In genomic region chr8:9404651-9405050, GRCm38 (mm10) we compare ENCODE assay signal across 35 mouse cellular contexts.
"Had no signal": no experiment of that assay in that cellular context is flagged by ENCODE, and none has a peak within 500 bp of the region (broad histone marks: within the 10 kb centered on the region; RNA-seq: fewer than 3 reads in every experiment).

No protein-coding gene starts in this region.

- H3K9me3 ChIP-seq: heart, embryonic 10.5 days; heart, embryonic 12.5 days; heart, embryonic 13.5 days; heart, embryonic 15.5 days; hindbrain, embryonic 10.5 days; hindbrain, embryonic 12.5 days; hindbrain, embryonic 13.5 days; hindbrain, embryonic 15.5 days; intestine, embryonic 15.5 days; kidney, embryonic 15.5 days had no signal

- H3K36me3 ChIP-seq: heart, embryonic 10.5 days; heart, embryonic 12.5 days; heart, embryonic 13.5 days; heart, embryonic 15.5 days; hindbrain, embryonic 10.5 days; hindbrain, embryonic 12.5 days; hindbrain, embryonic 13.5 days; hindbrain, embryonic 15.5 days; intestine, embryonic 15.5 days; kidney, embryonic 15.5 days had no signal

- DNase-seq: heart, postnatal 10 days; heart, postnatal 14 days; heart, postnatal 36 days; heart, postnatal 4 days; kidney, adult 11 months; kidney, adult 18-20 months; kidney, adult 2 months; kidney, adult 8-10 months; kidney, adult 9 months; kidney, postnatal 10 days; kidney, postnatal 14 days; kidney, postnatal 25 days; kidney, postnatal 36 days; layer of hippocampus, adult 9-11 months; layer of hippocampus, postnatal 36 days had no signal

- ATAC-seq: hindbrain, embryonic 16.5 days; hindbrain, postnatal 0 days; inflammation-experienced regulatory T-cells, adult 6 months; intestine, embryonic 15.5 days; intestine, embryonic 16.5 days; intestine, postnatal 0 days had no signal

- H3K9ac ChIP-seq: heart, embryonic 12.5 days; heart, embryonic 13.5 days; heart, embryonic 15.5 days; hindbrain, embryonic 12.5 days; hindbrain, embryonic 13.5 days; hindbrain, embryonic 14.5 days; hindbrain, embryonic 15.5 days; intestine, embryonic 15.5 days; kidney, embryonic 15.5 days had no signal

- H3K27ac ChIP-seq: heart, embryonic 10.5 days; heart, embryonic 13.5 days; heart, embryonic 15.5 days; hindbrain, embryonic 10.5 days; hindbrain, embryonic 12.5 days; hindbrain, embryonic 13.5 days; hindbrain, embryonic 14.5 days; hindbrain, embryonic 15.5 days; hindbrain, postnatal 0 days; intestine, embryonic 15.5 days; kidney, embryonic 15.5 days; kidney, postnatal 0 days; layer of hippocampus, adult 2 months; left cerebral cortex, adult 2 months had no signal

- H3K27me3 ChIP-seq: heart, embryonic 12.5 days; heart, embryonic 13.5 days; heart, embryonic 15.5 days; hindbrain, embryonic 12.5 days; hindbrain, embryonic 13.5 days; hindbrain, embryonic 15.5 days; intestine, embryonic 15.5 days; kidney, embryonic 15.5 days had no signal

- H3K4me2 ChIP-seq: heart, embryonic 11.5 days; heart, embryonic 12.5 days; heart, embryonic 13.5 days; heart, embryonic 15.5 days; hindbrain, embryonic 12.5 days; hindbrain, embryonic 13.5 days; hindbrain, embryonic 14.5 days; hindbrain, embryonic 15.5 days; intestine, embryonic 15.5 days; kidney, embryonic 15.5 days had no signal

- H3K4me1 ChIP-seq: heart, embryonic 10.5 days; heart, embryonic 12.5 days; heart, embryonic 13.5 days; heart, embryonic 15.5 days; hindbrain, embryonic 12.5 days; hindbrain, embryonic 13.5 days; hindbrain, embryonic 15.5 days; intestine, embryonic 15.5 days; kidney, embryonic 15.5 days had no signal

- H3K4me3 ChIP-seq: heart, embryonic 10.5 days; heart, embryonic 12.5 days; heart, embryonic 13.5 days; heart, embryonic 15.5 days; hindbrain, embryonic 10.5 days; hindbrain, embryonic 12.5 days; hindbrain, embryonic 13.5 days; hindbrain, embryonic 15.5 days; intestine, embryonic 15.5 days; kidney, embryonic 15.5 days; layer of hippocampus, adult 2 months; left cerebral cortex, adult 2 months had no signal
